Mouse (Mus musculus): ENCODE data around the gene Mapkap1. TPM values are rescaled to one million over a fixed set of nuclear protein-coding genes. Genes with fewer than 3 reads are reported as not detected.

Gene Mapkap1
- polyA plus RNA-seq, 1 experiment, result 49.4 TPM

- no peaks in the 10 kb centered on the region for H3K27me3 ChIP-seq (replicated peaks; ENCODE audit: control insufficient read depth, insufficient read depth, low read length)
- TF ChIP-seq POLR2A (IDR thresholded peaks at IDR 0.05; ENCODE audit: low read depth, low read length) (no peak), CTCF (conservative IDR thresholded peaks at IDR 0.05; ENCODE audit: insufficient read depth, insufficient read length, low read depth, low read length) (no peak)
- no peaks in the 10 kb centered on the region for H3K36me3 ChIP-seq (ENCODE audit: control insufficient read depth, insufficient read depth, low read length)
- peak; percentile 63 for DNase-seq
- no peak overlapping the region for H3K4me3 ChIP-seq (ENCODE audit: insufficient read depth, low read depth, low read length)
- H3K4me1 ChIP-seq (ENCODE audit: control insufficient read depth, insufficient read depth, low read length), result no peaks in the 10 kb centered on the region
- WGBS, result 20% methylated on average over 11 of the region's 11 CpGs
- no peak overlapping the region for H3K27ac ChIP-seq (ENCODE audit: insufficient read depth, low read depth, low read length)
Observed at GRCm38 (mm10) chr2:34647410-34647809, 240.8 kb downstream of the Mapkap1 start.

- no peak for TF ChIP-seq CTCF (conservative IDR thresholded peaks at IDR 0.05; ENCODE audit: insufficient read depth, insufficient read length, low read depth, low read length)
- no peak for TF ChIP-seq POLR2A (IDR thresholded peaks at IDR 0.05; ENCODE audit: low read depth, low read length)
- DNase-seq, result no peak
- H3K4me1 ChIP-seq (ENCODE audit: control insufficient read depth, insufficient read depth, low read length), result no peaks in the 10 kb centered on the region
- H3K4me3 ChIP-seq (ENCODE audit: insufficient read depth, low read depth, low read length), result no peak overlapping the region
- no peaks in the 10 kb centered on the region for H3K27me3 ChIP-seq (replicated peaks; ENCODE audit: control insufficient read depth, insufficient read depth, low read length)
- no peaks in the 10 kb centered on the region for H3K36me3 ChIP-seq (ENCODE audit: control insufficient read depth, insufficient read depth, low read length)
- 59% methylated on average over 10 of the region's 10 CpGs for WGBS
- H3K27ac ChIP-seq (ENCODE audit: insufficient read depth, low read depth, low read length), result no peak overlapping the region
Observed at GRCm38 (mm10) chr2:34667820-34668219, 261.2 kb downstream of the Mapkap1 start.

GRCm38 (mm10) chr2:34668440-34669191 is 262.0 kb downstream of the Mapkap1 start:
- Histone ChIP-seq H3K27me3 (replicated peaks; ENCODE audit: control insufficient read depth, insufficient read depth, low read length) (no peaks in the 10 kb centered on the region), H3K4me3 (ENCODE audit: insufficient read depth, low read depth, low read length) (no peak overlapping the region), H3K4me1 (ENCODE audit: control insufficient read depth, insufficient read depth, low read length) (no peaks in the 10 kb centered on the region), H3K36me3 (ENCODE audit: control insufficient read depth, insufficient read depth, low read length) (no peaks in the 10 kb centered on the region), H3K27ac (ENCODE audit: insufficient read depth, low read depth, low read length) (no peak overlapping the region)
- TF ChIP-seq CTCF (conservative IDR thresholded peaks at IDR 0.05; ENCODE audit: insufficient read depth, insufficient read length, low read depth, low read length), result no peak
- TF ChIP-seq POLR2A (IDR thresholded peaks at IDR 0.05; ENCODE audit: low read depth, low read length), result no peak
- WGBS, result 50% methylated on average over 17 of the region's 17 CpGs
- DNase-seq, result no peak

GRCm38 (mm10) chr2:34669203-34669746 is 262.7 kb downstream of the Mapkap1 start:
- no peak overlapping the region for H3K27ac ChIP-seq (ENCODE audit: insufficient read depth, low read depth, low read length)
- no peak for DNase-seq
- H3K27me3 ChIP-seq (replicated peaks; ENCODE audit: control insufficient read depth, insufficient read depth, low read length), result no peaks in the 10 kb centered on the region
- H3K4me1 ChIP-seq (ENCODE audit: control insufficient read depth, insufficient read depth, low read length), result no peaks in the 10 kb centered on the region
- H3K36me3 ChIP-seq (ENCODE audit: control insufficient read depth, insufficient read depth, low read length), result no peaks in the 10 kb centered on the region
- H3K4me3 ChIP-seq (ENCODE audit: insufficient read depth, low read depth, low read length), result no peak overlapping the region
- WGBS, result 57% methylated on average over 8 of the region's 8 CpGs
- no peak for TF ChIP-seq POLR2A (IDR thresholded peaks at IDR 0.05; ENCODE audit: low read depth, low read length)
- TF ChIP-seq CTCF (conservative IDR thresholded peaks at IDR 0.05; ENCODE audit: insufficient read depth, insufficient read length, low read depth, low read length), result no peak

- WGBS, result 83% methylated on average over 6 of the region's 6 CpGs
- Histone ChIP-seq H3K36me3 (ENCODE audit: control insufficient read depth, insufficient read depth, low read length) (no peaks in the 10 kb centered on the region), H3K27me3 (replicated peaks; ENCODE audit: control insufficient read depth, insufficient read depth, low read length) (no peaks in the 10 kb centered on the region), H3K4me1 (ENCODE audit: control insufficient read depth, insufficient read depth, low read length) (no peaks in the 10 kb centered on the region), H3K4me3 (ENCODE audit: insufficient read depth, low read depth, low read length) (no peak overlapping the region), H3K27ac (ENCODE audit: insufficient read depth, low read depth, low read length) (no peak overlapping the region)
- no peak for DNase-seq
- no peak for TF ChIP-seq CTCF (conservative IDR thresholded peaks at IDR 0.05; ENCODE audit: insufficient read depth, insufficient read length, low read depth, low read length)
- TF ChIP-seq POLR2A (IDR thresholded peaks at IDR 0.05; ENCODE audit: low read depth, low read length), result no peak
Observed at GRCm38 (mm10) chr2:34670470-34670869, 263.9 kb downstream of the Mapkap1 start.

GRCm38 (mm10) chr2:34671385-34672026 is 264.9 kb downstream of the Mapkap1 start:
- Histone ChIP-seq H3K4me1 (ENCODE audit: control insufficient read depth, insufficient read depth, low read length) (no peaks in the 10 kb centered on the region), H3K36me3 (ENCODE audit: control insufficient read depth, insufficient read depth, low read length) (peaks cover 1% of the 10 kb centered on the region; the same call in 1 of the 2 replicates), H3K27ac (ENCODE audit: insufficient read depth, low read depth, low read length) (no peak overlapping the region), H3K27me3 (replicated peaks; ENCODE audit: control insufficient read depth, insufficient read depth, low read length) (no peaks in the 10 kb centered on the region), H3K4me3 (ENCODE audit: insufficient read depth, low read depth, low read length) (peak overlapping the region; percentile 57)
- 25% methylated on average over 31 of the region's 31 CpGs for WGBS
- TF ChIP-seq POLR2A (IDR thresholded peaks at IDR 0.05; ENCODE audit: low read depth, low read length) (no peak), CTCF (conservative IDR thresholded peaks at IDR 0.05; ENCODE audit: insufficient read depth, insufficient read length, low read depth, low read length) (peak; percentile 45)
- DNase-seq, result peak; percentile 35

GRCm38 (mm10) chr2:34673846-34674245 is 267.3 kb downstream of the Mapkap1 start:
- TF ChIP-seq POLR2A (IDR thresholded peaks at IDR 0.05; ENCODE audit: low read depth, low read length), result no peak
- no peak for TF ChIP-seq CTCF (conservative IDR thresholded peaks at IDR 0.05; ENCODE audit: insufficient read depth, insufficient read length, low read depth, low read length)
- peaks cover 3% of the 10 kb centered on the region for H3K36me3 ChIP-seq (ENCODE audit: control insufficient read depth, insufficient read depth, low read length)

More at GRCm38 (mm10) chr2:34673846-34674245, 267.3 kb downstream of the Mapkap1 start:
- WGBS, result 82% methylated on average over 11 of the region's 11 CpGs
- no peak overlapping the region for H3K27ac ChIP-seq (ENCODE audit: insufficient read depth, low read depth, low read length)
- no peaks in the 10 kb centered on the region for H3K27me3 ChIP-seq (replicated peaks; ENCODE audit: control insufficient read depth, insufficient read depth, low read length)
- no peak for DNase-seq
- H3K4me3 ChIP-seq (ENCODE audit: insufficient read depth, low read depth, low read length), result no peak overlapping the region
- H3K4me1 ChIP-seq (ENCODE audit: control insufficient read depth, insufficient read depth, low read length), result no peaks in the 10 kb centered on the region

Other genes with a start within 250 kb of the Mapkap1 start
- gene Pbx3, start 33.6 kb upstream of the Mapkap1 start, polyA plus RNA-seq (2012; rRNA removed), result 5.6 and 7.1 TPM in 2 replicates